ENCODE assay signal across 16 mouse cellular contexts in the genomic region with DNA sequence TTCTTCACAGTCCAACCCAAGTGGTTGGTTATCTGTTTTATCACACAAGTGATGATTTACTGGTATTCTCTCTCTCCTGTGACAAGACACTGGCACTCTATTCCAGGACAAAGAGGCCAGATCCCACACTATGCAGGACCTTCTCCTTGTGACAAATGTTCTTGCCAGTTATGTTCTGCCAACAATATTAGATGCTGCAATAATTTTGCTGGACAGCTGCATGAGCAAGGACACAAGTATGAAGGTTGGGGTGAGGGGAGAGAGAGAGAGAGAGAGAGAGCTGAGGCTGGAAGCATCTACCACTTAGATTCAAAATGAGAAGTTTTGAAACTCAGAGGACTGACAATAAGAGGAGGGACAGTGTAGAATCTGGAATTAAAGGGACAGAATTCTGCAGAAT.
"Had no signal": no experiment of that assay in that cellular context is flagged by ENCODE, and none has a peak within 500 bp of the region (broad histone marks: within the 10 kb centered on the region; RNA-seq: fewer than 3 reads in every experiment).

No protein-coding gene starts in this region.

- DNase-seq: kidney, adult 8-10 months; kidney, postnatal 10 days; kidney, postnatal 36 days; layer of hippocampus, postnatal 36 days; liver, embryonic 13.5 days; lung, adult 2 months; lung, postnatal 14 days; lung, postnatal 4 days; midbrain, embryonic 14.5 days; retina, postnatal 1 day; right cerebral cortex, postnatal 25 days; thymus, postnatal 25 days had no signal

- H3K27ac ChIP-seq: kidney, embryonic 15.5 days; left cerebral cortex, adult 2 months; liver, embryonic 13.5 days; neural tube, embryonic 13.5 days had no signal

- H3K4me3 ChIP-seq: kidney, embryonic 15.5 days; left cerebral cortex, adult 2 months; liver, embryonic 13.5 days; neural tube, embryonic 13.5 days had no signal

- H3K9ac ChIP-seq: kidney, embryonic 15.5 days; liver, embryonic 13.5 days; neural tube, embryonic 13.5 days had no signal

- H3K36me3 ChIP-seq: kidney, embryonic 15.5 days; liver, embryonic 13.5 days; neural tube, embryonic 13.5 days had no signal

- H3K4me2 ChIP-seq: kidney, embryonic 15.5 days; liver, embryonic 13.5 days; midbrain, embryonic 11.5 days; neural tube, embryonic 13.5 days had no signal

- H3K9me3 ChIP-seq: kidney, embryonic 15.5 days; liver, embryonic 13.5 days; neural tube, embryonic 13.5 days had no signal

- H3K27me3 ChIP-seq: liver, embryonic 13.5 days; neural tube, embryonic 13.5 days had no signal

- H3K4me1 ChIP-seq: liver, embryonic 13.5 days; neural tube, embryonic 13.5 days had no signal
